Mouse (Mus musculus) heart, postnatal 0 days (tissue): ENCODE measurements at regions not wholly inside any gene's neighbourhood (a gene's known extent, or its start where the extent isn't known, plus 50 kb on each side); places are given as distances from the start of the nearest gene placed in this dataset.

Source experiments
- ATAC-seq: fragments of 200-750 bp; cut with Nextera tagmentation; 2 replicates; pipeline ENCODE4 v1.8.0; 2017; ENCODE audit warnings: low read depth, moderate number of reproducible peaks, moderate library complexity; ENCODE audit not compliant: insufficient read depth
- DNase-seq: peaks from one replicate; pipeline ENCODE4 v3.0.0-alpha.2; 2016; ENCODE audit warnings: low spot score
- H3K27ac ChIP-seq: fragments of 300-500 bp; sonication (generic); 2 replicates; pipeline ENCODE4 v1.5.1; 2014; ENCODE audit warnings: low read depth, mild to moderate bottlenecking
- H3K27me3 ChIP-seq: fragments of 300-500 bp; sonication (generic); 2 replicates; pipeline ENCODE4 v1.6.1; 2014; ENCODE audit warnings: low read length, mixed read lengths; ENCODE audit not compliant: control insufficient read depth, insufficient read depth
- H3K36me3 ChIP-seq: fragments of 300-500 bp; sonication (generic); replicated peaks from 2 replicates; pipeline ENCODE4 v1.6.1; 2014; ENCODE audit warnings: low read length, mixed read lengths; ENCODE audit not compliant: control insufficient read depth, insufficient read depth
- H3K4me1 ChIP-seq: fragments of 300-500 bp; sonication (generic); 2 replicates; pipeline ENCODE4 v1.6.1; 2014; ENCODE audit warnings: antibody characterized with exemption; ENCODE audit not compliant: control insufficient read depth, insufficient read depth
- H3K4me2 ChIP-seq: fragments of 300-500 bp; sonication (generic); 2 replicates; pipeline ENCODE4 v1.6.1; 2014; ENCODE audit warnings: low read depth, mild to moderate bottlenecking, low read length, moderate library complexity
- H3K4me3 ChIP-seq: fragments of 300-500 bp; sonication (generic); 2 replicates; pipeline ENCODE4 v1.5.1; 2014; ENCODE audit warnings: low read depth, low read length
- H3K9ac ChIP-seq: fragments of 300-500 bp; sonication (generic); replicated peaks from 2 replicates; pipeline ENCODE4 v1.6.1; 2014; ENCODE audit warnings: low read depth, low read length, mixed read lengths
- H3K9me3 ChIP-seq: fragments of 300-500 bp; sonication (generic); replicated peaks from 2 replicates; pipeline ENCODE4 v1.6.1; 2016; ENCODE audit warnings: low read length; ENCODE audit not compliant: control insufficient read depth
- CTCF ChIP-seq: IDR thresholded peaks from 2 replicates; pipeline ENCODE4 v1.5.1; 2016; ENCODE audit warnings: antibody characterized with exemption, control low read depth, low read depth
- EP300 ChIP-seq: IDR thresholded peaks from 2 replicates; pipeline ENCODE4 v1.6.1; 2016; ENCODE audit warnings: antibody characterized with exemption, low read depth
- whole genome bisulfite sequencing: fragments of 180-500 bp; shearing (Covaris S2); extraction: QIAGEN DNeasy Blood & Tissue Kit; methylation state at CpG from one replicate; pipeline ENCODE4 v1.1.7; 2014; 5-methylcytosine and 5-hydroxymethylcytosine counted together

GRCm38 (mm10) chr3:149348459-149348971 is 358.2 kb upstream of the Adgrl2 start:
- Histone ChIP-seq H3K4me3 (no peak overlapping the region), H3K9ac (no peak overlapping the region), H3K4me2 (no peak overlapping the region), H3K27ac (peak overlapping the region; percentile 73), H3K36me3 (no peaks in the 10 kb centered on the region), H3K4me1 (peaks cover 22% of the 10 kb centered on the region), H3K9me3 (no peaks in the 10 kb centered on the region), H3K27me3 (no peaks in the 10 kb centered on the region)
- TF ChIP-seq CTCF (no peak), EP300 (no peak)
- ATAC-seq, result no peak
- DNase-seq, result no peak
- 47% methylated on average over 1 of the region's 1 CpGs for WGBS

GRCm38 (mm10) chr3:149347241-149347992 is 357.1 kb upstream of the Adgrl2 start:
- Histone ChIP-seq H3K27me3 (no peaks in the 10 kb centered on the region), H3K9ac (no peak overlapping the region), H3K27ac (0 out of 2 replicates have a peak overlapping the region, but pooled peaks have one; percentile 8), H3K4me2 (no peak overlapping the region), H3K36me3 (no peaks in the 10 kb centered on the region), H3K9me3 (no peaks in the 10 kb centered on the region), H3K4me1 (peaks cover 18% of the 10 kb centered on the region), H3K4me3 (no peak overlapping the region)
- ATAC-seq (no peak), DNase-seq (no peak)
- no peak for TF ChIP-seq CTCF
- no peak for TF ChIP-seq EP300
- WGBS, result 67% methylated on average over 6 of the region's 6 CpGs

- H3K4me2 ChIP-seq, result no peak overlapping the region
- H3K4me3 ChIP-seq, result no peak overlapping the region
- no peak for DNase-seq
- no peak overlapping the region for H3K27ac ChIP-seq
- peaks cover 13% of the 10 kb centered on the region; the same call in 1 of the 2 replicates for H3K4me1 ChIP-seq
- ATAC-seq, result no peak
- no peaks in the 10 kb centered on the region for H3K9me3 ChIP-seq
- TF ChIP-seq CTCF, result no peak
- no peak for TF ChIP-seq EP300
- 80% methylated on average over 6 of the region's 6 CpGs for WGBS
- H3K36me3 ChIP-seq, result no peaks in the 10 kb centered on the region
- no peak overlapping the region for H3K9ac ChIP-seq
- H3K27me3 ChIP-seq, result no peaks in the 10 kb centered on the region
Measured at GRCm38 (mm10) chr3:149342511-149342910, 352.2 kb upstream of the Adgrl2 start.

- no peaks in the 10 kb centered on the region for H3K9me3 ChIP-seq
- no peak overlapping the region for H3K9ac ChIP-seq
- DNase-seq, result no peak
- no peaks in the 10 kb centered on the region for H3K36me3 ChIP-seq
- H3K4me2 ChIP-seq, result no peak overlapping the region
- H3K27ac ChIP-seq, result no peak overlapping the region
- H3K4me3 ChIP-seq, result no peak overlapping the region
- 92% methylated on average over 3 of the region's 3 CpGs for WGBS
- peaks cover 5% of the 10 kb centered on the region; the same call in 1 of the 2 replicates for H3K4me1 ChIP-seq
- ATAC-seq, result no peak
- no peaks in the 10 kb centered on the region for H3K27me3 ChIP-seq
- TF ChIP-seq CTCF (no peak), EP300 (no peak)
Measured at GRCm38 (mm10) chr3:149339374-149339753, 349.0 kb upstream of the Adgrl2 start.

GRCm38 (mm10) chr3:149338684-149339373 is 348.5 kb upstream of the Adgrl2 start:
- Histone ChIP-seq H3K9ac (no peak overlapping the region), H3K36me3 (no peaks in the 10 kb centered on the region), H3K4me1 (0 out of 2 replicates have a peak, but pooled peaks cover 4% of the 10 kb centered on the region), H3K9me3 (no peaks in the 10 kb centered on the region), H3K27me3 (no peaks in the 10 kb centered on the region), H3K27ac (no peak overlapping the region), H3K4me2 (no peak overlapping the region), H3K4me3 (no peak overlapping the region)
- TF ChIP-seq EP300, result no peak
- TF ChIP-seq CTCF, result no peak
- DNase-seq (no peak), ATAC-seq (no peak)
- 71% methylated on average over 7 of the region's 7 CpGs for WGBS
